Mouse (Mus musculus) MEL (cell line): ENCODE results near the gene Coro7. TPM values are rescaled to one million over a fixed set of nuclear protein-coding genes. Genes with fewer than 3 reads are reported as not detected.
A peak's percentile ranks its signal among the peaks of the same experiment; 100 is the strongest.
"Not testable (repeated sequence)": the region's sequence is repeated elsewhere in the genome, so short reads cannot be mapped to it uniquely, and the experiment has no call there.

ENCODE experiments used
- DNase-seq: peaks from one replicate; pipeline ENCODE4 v3.0.0; 2011; ENCODE audit warnings: low read depth, low spot score
- H3K27ac ChIP-seq: 2 replicates; pipeline ENCODE4 v1.5.1; 2012; ENCODE audit warnings: low read depth, mild to moderate bottlenecking, control low read depth, low read length, moderate library complexity; ENCODE audit not compliant: control insufficient read depth
- H3K27me3 ChIP-seq, 2 experiments: fragments of 150-350 bp in 1 of 2; sonication (generic) in 1 of 2; 2 replicates each; pipeline ENCODE4 v1.6.1; 2012; ENCODE audit warnings: low read length in 2 of 2, mild to moderate bottlenecking in 2 of 2, improper control_type of control experiment in 1 of 2, moderate library complexity in 1 of 2; ENCODE audit not compliant: insufficient read depth in 2 of 2, control insufficient read depth in 1 of 2
- H3K36me3 ChIP-seq, 2 experiments: 2 replicates each; pipeline ENCODE4 v1.6.1; 2012 to 2014; ENCODE audit warnings: low read length in 2 of 2, improper control_type of control experiment in 1 of 2, inconsistent platforms in 1 of 2, mild to moderate bottlenecking in 1 of 2; ENCODE audit not compliant: insufficient read depth in 2 of 2, control insufficient read depth in 1 of 2
- H3K4me1 ChIP-seq, 2 experiments: fragments of 150-350 bp in 1 of 2; sonication (generic) in 1 of 2; 2 replicates each; pipeline ENCODE4 v1.6.1; 2012; ENCODE audit warnings: low read length in 2 of 2, improper control_type of control experiment in 1 of 2, mild to moderate bottlenecking in 1 of 2; ENCODE audit not compliant: insufficient read depth in 2 of 2, control insufficient read depth in 1 of 2
- H3K4me3 ChIP-seq, 2 experiments: fragments of 150-350 bp in 1 of 2; sonication (generic) in 1 of 2; 2 replicates each; pipeline ENCODE4 v1.5.1; 2012; ENCODE audit warnings: low read depth in 2 of 2, low read length in 2 of 2, mild to moderate bottlenecking in 2 of 2, moderate library complexity in 2 of 2, control low read depth in 1 of 2, improper control_type of control experiment in 1 of 2; ENCODE audit not compliant: control insufficient read depth in 1 of 2, insufficient read depth in 1 of 2
- H3K79me2 ChIP-seq: 2 replicates; pipeline ENCODE4 v1.6.1; 2012; ENCODE audit warnings: mild to moderate bottlenecking, low read length, moderate library complexity; ENCODE audit not compliant: control insufficient read depth, poor library complexity, insufficient read depth
- H3K9ac ChIP-seq: 2 replicates; pipeline ENCODE4 v1.6.1; 2012; ENCODE audit warnings: low read depth, mild to moderate bottlenecking, control low read depth, low read length, moderate library complexity; ENCODE audit not compliant: control insufficient read depth, poor library complexity, severe bottlenecking
- H3K9me3 ChIP-seq: fragments of 150-350 bp; sonication (generic); replicated peaks from 2 replicates; pipeline ENCODE4 v1.6.1; 2012; ENCODE audit warnings: mild to moderate bottlenecking, low read length, improper control_type of control experiment, moderate library complexity; ENCODE audit not compliant: insufficient read depth
- BHLHE40 ChIP-seq: IDR thresholded peaks from 2 replicates; pipeline ENCODE4 v1.6.1; 2012; ENCODE audit warnings: low read depth, mild to moderate bottlenecking, inconsistent platforms, low read length, improper control_type of control experiment, borderline replicate concordance
- CHD1 ChIP-seq: IDR thresholded peaks from 2 replicates; pipeline ENCODE4 v1.6.1; 2012; ENCODE audit warnings: low read depth, mild to moderate bottlenecking, inconsistent platforms, low read length, improper control_type of control experiment
- CHD2 ChIP-seq: IDR thresholded peaks from 2 replicates; pipeline ENCODE4 v1.6.1; 2011; ENCODE audit warnings: low read length, improper control_type of control experiment
- CTCF ChIP-seq, 3 experiments: IDR thresholded peaks in 2 of 3; conservative IDR thresholded peaks in 1 of 3; 2 replicates each; pipeline ENCODE4 v1.5.1; 2011 to 2012; ENCODE audit warnings: low read length in 3 of 3, low read depth in 2 of 3, mild to moderate bottlenecking in 2 of 3, improper control_type of control experiment in 1 of 3, inconsistent platforms in 1 of 3, mixed read lengths in 1 of 3, moderate library complexity in 1 of 3; ENCODE audit not compliant: control insufficient read depth in 1 of 3, insufficient read depth in 1 of 3, poor library complexity in 1 of 3, severe bottlenecking in 1 of 3
- GABPA ChIP-seq: IDR thresholded peaks from 2 replicates; pipeline ENCODE4 v1.6.1; 2012; ENCODE audit warnings: low read depth, mild to moderate bottlenecking, inconsistent platforms, low read length, improper control_type of control experiment, moderate library complexity
- GATA1 ChIP-seq: IDR thresholded peaks from 2 replicates; pipeline ENCODE4 v1.6.1; 2011; ENCODE audit warnings: low read depth, low read length, improper control_type of control experiment
- MXI1 ChIP-seq: IDR thresholded peaks from 2 replicates; pipeline ENCODE4 v1.6.1; 2011; ENCODE audit warnings: mild to moderate bottlenecking, low read depth, low read length, improper control_type of control experiment
- NRF1 ChIP-seq: IDR thresholded peaks from 2 replicates; pipeline ENCODE4 v1.6.1; 2014; ENCODE audit warnings: low read depth, mild to moderate bottlenecking, inconsistent platforms, low read length, improper control_type of control experiment, moderate library complexity; ENCODE audit not compliant: poor library complexity, insufficient read depth, severe bottlenecking
- RAD21 ChIP-seq: IDR thresholded peaks from 2 replicates; pipeline ENCODE4 v1.6.1; 2011; ENCODE audit warnings: mild to moderate bottlenecking, low read depth, low read length, improper control_type of control experiment
- SMC3 ChIP-seq: IDR thresholded peaks from 2 replicates; pipeline ENCODE4 v1.6.1; 2011; ENCODE audit warnings: low read depth, low read length, improper control_type of control experiment
- UBTF ChIP-seq: IDR thresholded peaks from 2 replicates; pipeline ENCODE4 v1.6.1; 2012; ENCODE audit warnings: low read depth, mild to moderate bottlenecking, inconsistent platforms, low read length, improper control_type of control experiment, moderate library complexity, borderline replicate concordance; ENCODE audit not compliant: insufficient read depth
- polyA plus RNA-seq, 2 experiments: library from polyadenylated mRNA; stranded (reverse) in 1 of 2; unstranded in 1 of 2; fragments of >175 nt in 1 of 2; fragments of >200 nt in 1 of 2; gene quantifications; 2 replicates each; pipeline versions ENCODE4 v1.2.1 to v1.2.4; 2012; ENCODE audit warnings: low replicate concordance in 2 of 2, low read depth in 1 of 2; ENCODE audit not compliant: insufficient read length in 2 of 2, insufficient read depth in 1 of 2, missing spikeins in 1 of 2
- total RNA-seq: library from RNA; depleted of rRNA; stranded (reverse); fragments of 300-350 nt; gene quantifications from 2 replicates; pipeline ENCODE4 v1.2.3, GENCODE M21; 2012

The Coro7 gene
- total and polyA plus RNA-seq, 3 experiments, result 9.8 to 38.3 TPM; not detected in 1

DNA sequence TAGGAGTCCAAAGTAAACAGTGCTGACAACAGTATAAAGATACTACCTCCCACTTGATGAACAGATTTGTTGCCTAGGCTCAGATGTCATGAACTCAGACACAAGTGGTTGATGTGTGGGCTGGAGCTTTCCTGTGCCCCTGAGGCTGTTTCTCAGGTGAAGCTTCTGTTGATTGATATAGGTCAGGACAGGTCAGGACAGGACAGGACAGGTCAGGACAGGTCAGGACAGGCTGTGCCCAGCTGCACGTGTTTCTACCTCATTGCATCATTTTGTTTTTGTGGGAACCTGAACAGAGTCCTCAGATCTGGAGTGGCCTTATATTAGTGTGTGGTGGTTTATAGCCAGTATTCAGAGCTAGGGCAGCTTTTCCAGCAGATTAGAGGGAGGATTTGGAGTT, 23.1 kb upstream of the Coro7 start:
- no peak overlapping the region for H3K9ac ChIP-seq

DNA sequence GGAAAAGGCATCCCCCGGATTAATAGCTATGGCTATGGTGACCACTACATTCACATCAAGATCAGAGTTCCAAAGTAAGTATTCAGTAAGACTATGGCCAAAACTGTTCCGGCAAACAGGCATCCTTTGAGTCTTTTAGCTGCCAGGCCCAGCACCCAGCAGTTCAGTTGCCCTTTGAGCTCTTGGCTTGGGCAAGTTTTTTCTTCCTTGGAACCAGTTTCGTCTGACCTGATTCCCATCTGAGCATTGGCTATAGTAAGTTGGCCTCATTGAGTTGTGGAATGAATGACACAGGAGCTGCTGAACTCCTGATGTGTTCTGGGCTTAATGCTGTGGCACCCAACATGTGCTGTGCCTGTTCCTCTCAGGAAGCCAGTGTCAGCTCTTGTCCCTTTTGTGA, 21.6 kb upstream of the Coro7 start:
- H3K27me3 ChIP-seq, result no peaks in the 10 kb centered on the region
- TF ChIP-seq BHLHE40, result no peak
- TF ChIP-seq, all 39 proteins: peak for 0
- no peaks in the 10 kb centered on the region for H3K9me3 ChIP-seq

More for the DNA sequence above, 23.1 kb upstream of the Coro7 start:
- no peaks in the 10 kb centered on the region for H3K4me1 ChIP-seq
- H3K27ac ChIP-seq, result no peak overlapping the region
- H3K79me2 ChIP-seq, result no peaks in the 10 kb centered on the region
- no peak for TF ChIP-seq GATA1
- TF ChIP-seq CHD2, result no peak
- TF ChIP-seq NRF1, result no peak
- TF ChIP-seq CHD1, result no peak
- TF ChIP-seq GABPA, result no peak
- TF ChIP-seq MXI1, result no peak
- TF ChIP-seq UBTF, result no peak
- DNase-seq, result no peak
- H3K27me3 ChIP-seq, result no peaks in the 10 kb centered on the region
- peaks cover 0 to 45% of the 10 kb centered on the region in 2 experiments; a peak in 2 of 4 replicates for H3K36me3 ChIP-seq
- H3K9me3 ChIP-seq, result no peaks in the 10 kb centered on the region
- no peak overlapping the region for H3K4me3 ChIP-seq

DNA sequence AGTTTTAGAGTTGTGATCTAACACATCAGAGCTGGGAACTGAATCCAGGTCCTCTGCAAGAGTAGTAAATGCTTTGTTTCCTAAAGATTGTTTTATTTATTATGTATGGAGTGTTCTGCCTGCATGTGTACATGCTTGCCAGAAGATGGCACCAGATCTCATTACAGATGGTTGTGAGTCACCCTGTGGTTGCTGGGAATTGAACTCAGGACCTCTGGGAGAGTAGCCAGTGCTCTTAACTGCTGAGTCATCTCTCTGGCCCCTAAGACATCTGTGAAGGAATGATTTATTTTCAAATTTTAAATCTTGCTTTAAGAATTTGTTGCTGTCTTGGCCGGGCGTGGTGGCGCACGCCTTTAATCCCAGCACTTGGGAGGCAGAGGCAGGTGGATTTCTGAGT, 9.8 kb upstream of the Coro7 start:
- not testable (repeated sequence) for H3K9ac ChIP-seq, H3K27ac ChIP-seq, H3K4me1 ChIP-seq, H3K9me3 ChIP-seq, H3K4me3 ChIP-seq, H3K27me3 ChIP-seq
- peak; percentile 54 for DNase-seq
- peaks cover 20 to 40% of the 10 kb centered on the region in 2 experiments for H3K36me3 ChIP-seq
- peak; percentile 49 for TF ChIP-seq SMC3
- TF ChIP-seq RAD21, result peak; percentile 31
- TF ChIP-seq CTCF (IDR thresholded peaks at IDR 0.05 in 2 of 3, conservative IDR thresholded peaks at IDR 0.05 in 1 of 3; ENCODE audit: control insufficient read depth in 1 of 3, insufficient read depth in 1 of 3, low read depth in 2 of 3, low read length in 3 of 3, poor library complexity in 1 of 3, severe bottlenecking in 1 of 3), result peak; percentile 24 to 51 (median 28); a peak in 4 of 6 replicates
- H3K79me2 ChIP-seq, result peaks cover 23% of the 10 kb centered on the region

More for the DNA sequence above, 21.6 kb upstream of the Coro7 start:
- H3K4me1 ChIP-seq, result no peaks in the 10 kb centered on the region
- H3K79me2 ChIP-seq, result no peaks in the 10 kb centered on the region
- peaks cover 0 to 41% of the 10 kb centered on the region in 2 experiments; a peak in 2 of 4 replicates for H3K36me3 ChIP-seq
- H3K9ac ChIP-seq, result no peak overlapping the region
- no peak overlapping the region for H3K27ac ChIP-seq
- no peak for DNase-seq
- no peak overlapping the region for H3K4me3 ChIP-seq
